Mouse (Mus musculus): ENCODE results near the gene Ppil2. TPM values are rescaled to one million over a fixed set of nuclear protein-coding genes. Genes with fewer than 3 reads are reported as not detected.

Ppil2 gene
- total RNA-seq (2023): 63.4 and 77.0 TPM in 2 replicates

GRCm38 (mm10) chr16:17110771-17111743 lies at the start of gene Ppil2:
Gene Ppil2, minus strand, starts transcription at chr16:17111257.

GRCm38 (mm10) chr16:17146772-17147235 lies 35.7 kb upstream of the Ppil2 start, which contains the start of gene Ccdc116:
Gene Ccdc116, minus strand, starts transcription at chr16:17147229.

GRCm38 (mm10) chr16:17144339-17144738 lies 33.3 kb upstream of the Ppil2 start, which contains the start of gene Ydjc:
Gene Ydjc, plus strand, starts transcription at chr16:17144621.

GRCm38 (mm10) chr16:17132089-17132905 lies 21.2 kb upstream of the Ppil2 start, which contains the start of gene Sdf2l1:
Gene Sdf2l1, minus strand, starts transcription at chr16:17132383.

GRCm38 (mm10) chr16:17124871-17125520 lies 13.9 kb upstream of the Ppil2 start, which contains the start of gene 2610318N02Rik:
Gene 2610318N02Rik, minus strand, starts transcription at chr16:17125167.

GRCm38 (mm10) chr16:17069511-17070443 lies 41.3 kb downstream of the Ppil2 start, which contains the start of gene Ypel1:
Gene Ypel1, plus strand, starts transcription at chr16:17069696.

Other genes with a start within 250 kb of the Ppil2 start
- gene Igll1, start 247.3 kb downstream of the Ppil2 start, total RNA-seq (2023): 1.2 and 5.5 TPM in 2 replicates
- 83.2 and 103 TPM in 2 replicates for gene Top3b, start 240.5 kb downstream of the Ppil2 start, total RNA-seq (2023)
- gene Vpreb1, start 240.4 kb downstream of the Ppil2 start, total RNA-seq (2023): 1.4 and 2.7 TPM in 2 replicates
- gene Ppm1f, start 214.8 kb downstream of the Ppil2 start, total RNA-seq (2023): 7.5 and 8.2 TPM in 2 replicates
- gene Mapk1, start 127.9 kb downstream of the Ppil2 start, total RNA-seq (2023): 103 and 113 TPM in 2 replicates
- gene Ypel1, start 41.6 kb downstream of the Ppil2 start, total RNA-seq (2023): 0.28 and 0.48 TPM in 2 replicates
- gene 2610318N02Rik, start 13.9 kb upstream of the Ppil2 start, total RNA-seq (2023): 4.2 and 5.7 TPM in 2 replicates
- gene Sdf2l1, start 21.1 kb upstream of the Ppil2 start, total RNA-seq (2023): 37.5 and 40.5 TPM in 2 replicates
- gene Ydjc, start 33.4 kb upstream of the Ppil2 start, total RNA-seq (2023): 4.4 and 6.4 TPM in 2 replicates
- 1.1 and 2.1 TPM in 2 replicates for gene Ccdc116, start 36.0 kb upstream of the Ppil2 start, total RNA-seq (2023)
- 141 and 143 TPM in 2 replicates for gene Ube2l3, start 91.4 kb upstream of the Ppil2 start, total RNA-seq (2023)
- gene Rimbp3, start 97.3 kb upstream of the Ppil2 start, total RNA-seq (2023): 0.41 TPM in 1 of 2 replicates, not detected in the other
- gene Hic2, start 122.3 kb upstream of the Ppil2 start, total RNA-seq (2023): 1.9 and 3.3 TPM in 2 replicates
- 2.8 and 2.9 TPM in 2 replicates for gene Tmem191c, start 164.8 kb upstream of the Ppil2 start, total RNA-seq (2023)
- gene Serpind1, start 220.1 kb upstream of the Ppil2 start, total RNA-seq (2023): not detected in 2 replicates

Data from neutrophil, adult 65 days (primary cell).